Mouse (Mus musculus) embryonic facial prominence, embryonic 11.5 days (tissue): Measurements from ENCODE around the gene Sox11. TPM values are rescaled to one million over a fixed set of nuclear protein-coding genes. Genes with fewer than 3 reads are reported as not detected.

Experiments used
- ATAC-seq: fragments of 200-750 bp; cut with Nextera tagmentation; replicated peaks from 2 replicates; pipeline ENCODE4 v1.8.0; 2017; ENCODE audit warnings: low read depth; ENCODE audit not compliant: insufficient number of reproducible peaks, low FRiP score, low TSS enrichment
- DNase-seq: peaks from one replicate; pipeline ENCODE4 v3.0.0-alpha.2; 2015; ENCODE audit warnings: low spot score
- H3K27ac ChIP-seq: fragments of 300-500 bp; sonication (generic); replicated peaks from 2 replicates; pipeline ENCODE4 v1.5.1; 2014; ENCODE audit warnings: mild to moderate bottlenecking, low read depth, low read length, control low read depth
- H3K27me3 ChIP-seq: fragments of 300-500 bp; sonication (generic); 2 replicates; pipeline ENCODE4 v1.6.1; 2014; ENCODE audit warnings: mild to moderate bottlenecking, low read length, moderate library complexity, mixed read lengths; ENCODE audit not compliant: control insufficient read depth, insufficient read depth
- H3K36me3 ChIP-seq: fragments of 300-500 bp; sonication (generic); replicated peaks from 2 replicates; pipeline ENCODE4 v1.6.1; 2014; ENCODE audit warnings: low read depth, mild to moderate bottlenecking, low read length, moderate library complexity, mixed read lengths; ENCODE audit not compliant: control insufficient read depth, insufficient read depth
- H3K4me1 ChIP-seq: fragments of 300-500 bp; sonication (generic); 2 replicates; pipeline ENCODE4 v1.6.1; 2014; ENCODE audit warnings: low read length, mixed read lengths; ENCODE audit not compliant: control insufficient read depth, insufficient read depth
- H3K4me2 ChIP-seq: fragments of 300-500 bp; sonication (generic); 2 replicates; pipeline ENCODE4 v1.6.1; 2014; ENCODE audit warnings: low read depth, mild to moderate bottlenecking, control low read depth, low read length, moderate library complexity
- H3K4me3 ChIP-seq: fragments of 300-500 bp; sonication (generic); 2 replicates; pipeline ENCODE4 v1.5.1; 2014; ENCODE audit warnings: low read depth, low read length, control low read depth
- H3K9ac ChIP-seq: fragments of 300-500 bp; sonication (generic); replicated peaks from 2 replicates; pipeline ENCODE4 v1.6.1; 2014; ENCODE audit warnings: mild to moderate bottlenecking, control low read depth, low read length
- H3K9me3 ChIP-seq: fragments of 300-500 bp; sonication (generic); replicated peaks from 2 replicates; pipeline ENCODE4 v1.6.1; 2016; ENCODE audit warnings: mild to moderate bottlenecking, low read length, inconsistent platforms, mixed read lengths; ENCODE audit not compliant: control insufficient read depth
- WGBS: fragments of 180-500 bp; shearing (Covaris S2); extraction: QIAGEN DNeasy Blood & Tissue Kit; methylation state at CpG from one replicate; pipeline ENCODE4 v1.1.7; 2014; 5-methylcytosine and 5-hydroxymethylcytosine counted together
- polyA plus RNA-seq: library from polyadenylated mRNA; unstranded; fragments of >200 nt; fragmentation: Nextera tagmentation; extraction: Ambion mirVana; gene quantifications from 2 replicates; pipeline ENCODE4 v1.2.1, GENCODE M21; 2014

The Sox11 gene
- polyA plus RNA-seq: 444 and 508 TPM in 2 replicates

- under 1% methylated on average over 77 of the region's 95 CpGs for WGBS
- no peaks in the 10 kb centered on the region for H3K27me3 ChIP-seq
- DNase-seq (peak; percentile 75), ATAC-seq (peak; percentile 1)
- H3K4me2 ChIP-seq: peak within 1 kb of the TSS; percentile 78
- peak within 1 kb of the TSS; percentile 89 for H3K9ac ChIP-seq
- H3K9me3 ChIP-seq: no peaks in the 10 kb centered on the region
- H3K36me3 ChIP-seq: no peaks in the 10 kb centered on the region
- no peaks in the 10 kb centered on the region for H3K4me1 ChIP-seq
- peak within 1 kb of the TSS; percentile 68 for H3K4me3 ChIP-seq
- H3K27ac ChIP-seq: peak within 1 kb of the TSS; percentile 97
Observed at GRCm38 (mm10) chr12:27341871-27342690, at the start of gene Sox11. Gene Sox11 (minus strand): TSS chr12:27342574.

GRCm38 (mm10) chr12:27391652-27392305 lies 49.4 kb upstream of the Sox11 start:
- ATAC-seq (no peak), DNase-seq (no peak)
- no peaks in the 10 kb centered on the region for H3K36me3 ChIP-seq
- no peak overlapping the region for H3K27ac ChIP-seq
- H3K4me2 ChIP-seq: no peak overlapping the region
- no peak overlapping the region for H3K4me3 ChIP-seq
- H3K27me3 ChIP-seq: no peaks in the 10 kb centered on the region
- H3K4me1 ChIP-seq: no peaks in the 10 kb centered on the region
- no peak overlapping the region for H3K9ac ChIP-seq
- no peaks in the 10 kb centered on the region for H3K9me3 ChIP-seq
- 40% methylated on average over 7 of the region's 7 CpGs for WGBS

DNA sequence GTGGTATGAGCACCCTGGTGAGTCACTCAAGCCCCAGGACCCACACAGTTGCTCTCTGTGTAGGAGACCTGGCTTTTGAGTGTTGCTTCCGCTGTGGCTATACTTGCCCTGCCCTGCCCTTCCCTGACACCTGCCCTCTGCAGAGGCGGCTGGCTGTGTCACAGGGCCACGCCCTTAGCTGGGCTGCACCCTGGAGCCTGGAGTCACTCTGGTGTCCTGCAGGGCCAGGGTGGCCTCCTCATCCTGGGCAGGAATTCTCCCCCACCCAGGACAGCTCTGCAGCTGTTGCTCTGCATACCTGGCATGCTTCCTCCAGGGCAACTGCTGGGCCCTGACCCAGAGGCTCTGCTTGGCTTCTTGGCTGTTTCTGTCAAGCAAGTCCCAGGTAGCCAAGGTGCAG lies 48.1 kb upstream of the Sox11 start:
- Histone ChIP-seq H3K27ac (no peak overlapping the region), H3K4me3 (no peak overlapping the region), H3K4me2 (no peak overlapping the region), H3K9me3 (no peaks in the 10 kb centered on the region), H3K4me1 (no peaks in the 10 kb centered on the region), H3K36me3 (no peaks in the 10 kb centered on the region), H3K9ac (no peak overlapping the region), H3K27me3 (no peaks in the 10 kb centered on the region)
- ATAC-seq (no peak), DNase-seq (no peak)
- 46% methylated on average over 3 of the region's 3 CpGs for WGBS

- Histone ChIP-seq H3K9ac (no peak overlapping the region), H3K4me3 (no peak overlapping the region), H3K36me3 (no peaks in the 10 kb centered on the region), H3K4me2 (no peak overlapping the region), H3K4me1 (no peaks in the 10 kb centered on the region), H3K9me3 (no peaks in the 10 kb centered on the region), H3K27me3 (no peaks in the 10 kb centered on the region), H3K27ac (no peak overlapping the region)
- DNase-seq (no peak), ATAC-seq (no peak)
Observed at GRCm38 (mm10) chr12:27389429-27389828, 47.1 kb upstream of the Sox11 start.

DNA sequence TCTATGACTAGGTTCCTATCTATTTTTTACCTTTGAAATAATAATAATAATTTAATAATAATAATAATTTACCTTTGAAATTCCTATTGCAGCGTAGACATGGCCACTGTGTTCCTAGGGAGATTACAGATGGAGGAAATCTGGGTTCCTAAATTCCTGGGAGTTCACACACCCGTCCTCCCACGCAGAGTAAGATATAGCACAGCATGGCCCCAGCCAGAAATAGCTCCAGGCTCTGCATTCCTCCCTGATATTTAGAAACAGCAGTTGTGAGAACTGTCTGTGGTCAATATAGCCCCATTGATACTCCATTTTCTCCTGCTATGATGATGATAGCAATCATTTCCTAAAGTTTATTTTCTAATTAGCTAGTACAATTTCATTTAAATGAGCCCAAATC lies 30.1 kb upstream of the Sox11 start:
- Histone ChIP-seq H3K4me1 (no peaks in the 10 kb centered on the region; the same call in 1 of the 2 replicates), H3K4me3 (no peak overlapping the region), H3K27ac (no peak overlapping the region), H3K4me2 (no peak overlapping the region), H3K27me3 (no peaks in the 10 kb centered on the region), H3K9me3 (no peaks in the 10 kb centered on the region), H3K36me3 (no peaks in the 10 kb centered on the region), H3K9ac (no peak overlapping the region)
- 59% methylated on average over 3 of the region's 3 CpGs for WGBS
- DNase-seq (no peak), ATAC-seq (no peak)

GRCm38 (mm10) chr12:27370756-27371155 lies 28.4 kb upstream of the Sox11 start:
- DNase-seq: no peak
- ATAC-seq: no peak
- H3K9me3 ChIP-seq: no peaks in the 10 kb centered on the region
- no peaks in the 10 kb centered on the region for H3K36me3 ChIP-seq
- 71% methylated on average over 2 of the region's 2 CpGs for WGBS
- H3K4me3 ChIP-seq: no peak overlapping the region
- H3K4me2 ChIP-seq: no peak overlapping the region
- no peak overlapping the region for H3K27ac ChIP-seq
- no peaks in the 10 kb centered on the region for H3K27me3 ChIP-seq
- no peaks in the 10 kb centered on the region; the same call in 1 of the 2 replicates for H3K4me1 ChIP-seq
- no peak overlapping the region for H3K9ac ChIP-seq

- Histone ChIP-seq H3K4me1 (no peaks in the 10 kb centered on the region; the same call in 1 of the 2 replicates), H3K9ac (no peak overlapping the region), H3K4me3 (no peak overlapping the region), H3K27me3 (no peaks in the 10 kb centered on the region), H3K36me3 (no peaks in the 10 kb centered on the region), H3K9me3 (no peaks in the 10 kb centered on the region), H3K27ac (no peak overlapping the region), H3K4me2 (no peak overlapping the region)
- 33% methylated on average over 2 of the region's 2 CpGs for WGBS
- DNase-seq (peak; percentile 68), ATAC-seq (no peak)
Observed at GRCm38 (mm10) chr12:27367476-27367875, 25.1 kb upstream of the Sox11 start.
